Mouse (Mus musculus) stomach, postnatal 0 days (tissue): ENCODE measurements at regions not wholly inside any gene's neighbourhood (a gene's known extent, or its start where the extent isn't known, plus 50 kb on each side); places are given as distances from the start of the nearest gene placed in this dataset.

Source experiments
- ATAC-seq: fragments of 200-750 bp; cut with Nextera tagmentation; 2 replicates; pipeline ENCODE4 v1.8.0; 2017; ENCODE audit not compliant: low FRiP score, low TSS enrichment
- DNase-seq: peaks from one replicate; pipeline ENCODE4 v3.0.0-alpha.2; 2016; ENCODE audit warnings: low spot score
- H3K27ac ChIP-seq: fragments of 300-500 bp; sonication (generic); replicated peaks from 2 replicates; pipeline ENCODE4 v1.5.1; 2014; ENCODE audit warnings: mild to moderate bottlenecking, control low read depth
- H3K27me3 ChIP-seq: fragments of 300-500 bp; sonication (generic); 2 replicates; pipeline ENCODE4 v1.6.1; 2014; ENCODE audit warnings: low read length; ENCODE audit not compliant: control insufficient read depth, insufficient read depth
- H3K36me3 ChIP-seq: fragments of 300-500 bp; sonication (generic); 2 replicates; pipeline ENCODE4 v1.6.1; 2014; ENCODE audit warnings: low read length, mixed read lengths; ENCODE audit not compliant: control insufficient read depth, insufficient read depth
- H3K4me1 ChIP-seq: fragments of 300-500 bp; sonication (generic); replicated peaks from 2 replicates; pipeline ENCODE4 v1.6.1; 2014; ENCODE audit warnings: antibody characterized with exemption; ENCODE audit not compliant: control insufficient read depth, insufficient read depth
- H3K4me2 ChIP-seq: fragments of 300-500 bp; sonication (generic); replicated peaks from 2 replicates; pipeline ENCODE4 v1.6.1; 2014; ENCODE audit warnings: low read depth, mild to moderate bottlenecking, control low read depth, moderate library complexity
- H3K4me3 ChIP-seq: fragments of 300-500 bp; sonication (generic); 2 replicates; pipeline ENCODE4 v1.5.1; 2014; ENCODE audit warnings: low read depth, low read length, control low read depth
- H3K9ac ChIP-seq: fragments of 300-500 bp; sonication (generic); 2 replicates; pipeline ENCODE4 v1.6.1; 2014; ENCODE audit warnings: mild to moderate bottlenecking, low read length, control low read depth, mixed read lengths
- H3K9me3 ChIP-seq: fragments of 300-500 bp; sonication (generic); 2 replicates; pipeline ENCODE4 v1.6.1; 2016; ENCODE audit warnings: low read length; ENCODE audit not compliant: control insufficient read depth
- CTCF ChIP-seq: IDR thresholded peaks from 2 replicates; pipeline ENCODE4 v1.5.1; 2016; ENCODE audit warnings: antibody characterized with exemption, low read depth, mild to moderate bottlenecking, moderate library complexity
- EP300 ChIP-seq: optimal IDR thresholded peaks from 2 replicates; pipeline ENCODE3; 2016; ENCODE audit warnings: antibody characterized with exemption
- WGBS: fragments of 180-500 bp; shearing (Covaris S2); extraction: QIAGEN DNeasy Blood & Tissue Kit; methylation state at CpG from one replicate; pipeline ENCODE4 v1.1.7; 2014; 5-methylcytosine and 5-hydroxymethylcytosine counted together

- no peak for ATAC-seq
- H3K9me3 ChIP-seq, result no peaks in the 10 kb centered on the region
- no peak overlapping the region for H3K4me2 ChIP-seq
- H3K36me3 ChIP-seq, result no peaks in the 10 kb centered on the region
- H3K9ac ChIP-seq, result no peak overlapping the region
- no peak for TF ChIP-seq CTCF
- TF ChIP-seq EP300, result no peak
- no peaks in the 10 kb centered on the region for H3K27me3 ChIP-seq
- WGBS, result 100% methylated on average over 1 of the region's 1 CpGs
- H3K27ac ChIP-seq, result no peak overlapping the region
- no peak for DNase-seq
- no peak overlapping the region for H3K4me3 ChIP-seq
- no peaks in the 10 kb centered on the region for H3K4me1 ChIP-seq
Observed at GRCm38 (mm10) chr7:135930091-135930490, 213.9 kb upstream of the Mki67 start.

- TF ChIP-seq EP300, result no peak
- TF ChIP-seq CTCF, result no peak
- H3K4me3 ChIP-seq, result no peak overlapping the region
- no peak for DNase-seq
- no peak overlapping the region for H3K27ac ChIP-seq
- WGBS, result 57% methylated on average over 5 of the region's 5 CpGs
- no peaks in the 10 kb centered on the region for H3K36me3 ChIP-seq
- no peaks in the 10 kb centered on the region for H3K9me3 ChIP-seq
- H3K4me1 ChIP-seq, result no peaks in the 10 kb centered on the region
- no peaks in the 10 kb centered on the region for H3K27me3 ChIP-seq
- H3K9ac ChIP-seq, result no peak overlapping the region
- H3K4me2 ChIP-seq, result no peak overlapping the region
- no peak; the same call in 1 of the 2 replicates for ATAC-seq
Observed at GRCm38 (mm10) chr7:135932595-135933175, 216.5 kb upstream of the Mki67 start.

DNA sequence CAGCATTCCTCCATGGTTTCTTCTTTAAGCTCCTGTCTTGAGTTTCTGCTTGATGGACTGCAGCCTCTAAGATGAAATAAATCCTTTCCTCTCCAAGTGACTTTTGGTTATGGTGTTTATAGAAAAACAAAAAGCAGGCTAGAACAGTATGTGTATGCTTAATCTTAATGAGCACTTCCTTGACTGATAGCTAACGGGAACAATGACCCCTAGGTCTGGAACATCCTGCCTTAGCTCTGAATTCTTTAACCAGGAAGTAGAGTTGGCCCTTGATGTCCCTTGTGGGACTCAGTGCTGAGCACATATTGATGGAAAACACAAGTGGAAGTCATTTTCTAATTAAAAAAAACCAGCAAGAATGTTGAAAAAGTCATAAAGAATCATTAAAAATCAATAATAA, 219.0 kb upstream of the Mki67 start:
- TF ChIP-seq EP300, result no peak
- TF ChIP-seq CTCF, result no peak
- H3K27me3 ChIP-seq, result no peaks in the 10 kb centered on the region
- no peaks in the 10 kb centered on the region for H3K9me3 ChIP-seq
- H3K36me3 ChIP-seq, result no peaks in the 10 kb centered on the region
- no peaks in the 10 kb centered on the region for H3K4me1 ChIP-seq
- H3K9ac ChIP-seq, result no peak overlapping the region
- H3K4me3 ChIP-seq, result no peak overlapping the region
- ATAC-seq (no peak), DNase-seq (no peak)
- H3K27ac ChIP-seq, result no peak overlapping the region
- H3K4me2 ChIP-seq, result no peak overlapping the region
- 49% methylated on average over 1 of the region's 1 CpGs for WGBS

- TF ChIP-seq CTCF (no peak), EP300 (no peak)
Observed at GRCm38 (mm10) chr7:135937465-135937864, 221.3 kb upstream of the Mki67 start.

GRCm38 (mm10) chr7:135939341-135939740, 223.2 kb upstream of the Mki67 start:
- TF ChIP-seq EP300 (no peak), CTCF (no peak)
- no peak overlapping the region for H3K4me3 ChIP-seq
- no peak overlapping the region for H3K4me2 ChIP-seq
- no peaks in the 10 kb centered on the region for H3K4me1 ChIP-seq
- no peaks in the 10 kb centered on the region for H3K27me3 ChIP-seq
- no peak overlapping the region for H3K27ac ChIP-seq
- no peaks in the 10 kb centered on the region for H3K36me3 ChIP-seq
- WGBS, result 59% methylated on average over 5 of the region's 5 CpGs
- ATAC-seq, result no peak
- no peak overlapping the region for H3K9ac ChIP-seq
- DNase-seq, result no peak
- no peaks in the 10 kb centered on the region for H3K9me3 ChIP-seq

More at GRCm38 (mm10) chr7:135937465-135937864, 221.3 kb upstream of the Mki67 start:
- H3K27me3 ChIP-seq, result no peaks in the 10 kb centered on the region
- H3K4me1 ChIP-seq, result no peaks in the 10 kb centered on the region
- DNase-seq, result no peak
- H3K27ac ChIP-seq, result no peak overlapping the region
- H3K36me3 ChIP-seq, result no peaks in the 10 kb centered on the region
- H3K4me2 ChIP-seq, result no peak overlapping the region
- no peak overlapping the region for H3K9ac ChIP-seq
- ATAC-seq, result no peak
- no peak overlapping the region for H3K4me3 ChIP-seq
- WGBS, result 90% methylated on average over 3 of the region's 3 CpGs
- no peaks in the 10 kb centered on the region for H3K9me3 ChIP-seq

GRCm38 (mm10) chr7:135942826-135943225, 226.7 kb upstream of the Mki67 start:
- Histone ChIP-seq H3K4me2 (no peak overlapping the region), H3K4me3 (no peak overlapping the region), H3K9me3 (no peaks in the 10 kb centered on the region), H3K27me3 (no peaks in the 10 kb centered on the region), H3K27ac (no peak overlapping the region), H3K9ac (no peak overlapping the region), H3K36me3 (no peaks in the 10 kb centered on the region), H3K4me1 (no peaks in the 10 kb centered on the region)
- DNase-seq, result no peak
- ATAC-seq, result no peak
- WGBS, result 75% methylated on average over 2 of the region's 2 CpGs
- TF ChIP-seq CTCF (no peak), EP300 (no peak)
